ENCODE assay signal across 7 mouse cellular contexts in genomic region chr11:65161881-65162766, GRCm38 (mm10). TPM values are rescaled to one million over a fixed set of nuclear protein-coding genes. Genes with fewer than 3 reads are reported as not detected.
DNase-seq lines count a peak whose midpoint lies in the region; ATAC-seq and TF ChIP-seq lines count a peak whose summit lies in the region.

No protein-coding gene starts in this region.

- H3K27me3 ChIP-seq in E14TG2a.4 (ENCODE audit: insufficient read depth, low read length) = peaks cover 6% of the 10 kb centered on the region; the same call in 1 of the 2 replicates
- H3K27me3 ChIP-seq in forebrain, embryonic 10.5 days (ENCODE audit: poor library complexity, severe bottlenecking) = peaks cover 13% of the 10 kb centered on the region
- no peaks in the 10 kb centered on the region for H3K27me3 ChIP-seq in intestine, embryonic 15.5 days (replicated peaks)
- H3K27me3 ChIP-seq in limb, embryonic 14.5 days (ENCODE audit: control insufficient read depth, insufficient read depth, low read length) = no peaks in the 10 kb centered on the region
- no peaks in the 10 kb centered on the region for H3K27me3 ChIP-seq in midbrain, postnatal 0 days (ENCODE audit: insufficient read depth, low read length)

- peaks cover 30% of the 10 kb centered on the region for H3K4me1 ChIP-seq in E14TG2a.4 (replicated peaks; ENCODE audit: low read depth, low read length)
- peaks cover 15% of the 10 kb centered on the region for H3K4me1 ChIP-seq in forebrain, embryonic 10.5 days
- peaks cover 9% of the 10 kb centered on the region for H3K4me1 ChIP-seq in intestine, embryonic 15.5 days (replicated peaks)
- no peaks in the 10 kb centered on the region; the same call in 1 of the 2 replicates for H3K4me1 ChIP-seq in limb, embryonic 14.5 days (ENCODE audit: control insufficient read depth, insufficient read depth, low read length)
- H3K4me1 ChIP-seq in midbrain, postnatal 0 days (ENCODE audit: insufficient read depth, low read length) = peaks cover 14% of the 10 kb centered on the region; the same call in 1 of the 2 replicates

- H3K36me3 ChIP-seq in E14TG2a.4 (ENCODE audit: insufficient read depth, low read length) = no peaks in the 10 kb centered on the region
- no peaks in the 10 kb centered on the region for H3K36me3 ChIP-seq in forebrain, embryonic 10.5 days (replicated peaks)
- H3K36me3 ChIP-seq in intestine, embryonic 15.5 days = no peaks in the 10 kb centered on the region
- no peaks in the 10 kb centered on the region for H3K36me3 ChIP-seq in limb, embryonic 14.5 days (ENCODE audit: control insufficient read depth, insufficient read depth, low read length)
- no peaks in the 10 kb centered on the region for H3K36me3 ChIP-seq in midbrain, postnatal 0 days (ENCODE audit: insufficient read depth, low read length)

- no peaks in the 10 kb centered on the region for H3K9me3 ChIP-seq in E14TG2a.4 (ENCODE audit: low read length)
- H3K9me3 ChIP-seq in forebrain, embryonic 10.5 days = peaks cover 4% of the 10 kb centered on the region; the same call in 1 of the 2 replicates
- H3K9me3 ChIP-seq in intestine, embryonic 15.5 days = no peaks in the 10 kb centered on the region
- H3K9me3 ChIP-seq in limb, embryonic 14.5 days (ENCODE audit: control insufficient read depth, low read length) = no peaks in the 10 kb centered on the region
- no peaks in the 10 kb centered on the region for H3K9me3 ChIP-seq in midbrain, postnatal 0 days (ENCODE audit: low read length)

- under 1% methylated on average over 49 of the region's 49 CpGs for WGBS in forebrain, embryonic 10.5 days
- WGBS in intestine, embryonic 15.5 days = 3% methylated on average over 49 of the region's 49 CpGs
- 3% methylated on average over 16 of the region's 49 CpGs for WGBS in limb, embryonic 14.5 days
- 1% methylated on average over 38 of the region's 49 CpGs for WGBS in midbrain, postnatal 0 days

- DNase-seq in Muller cell, postnatal 12 days (ENCODE audit: inconsistent ontology term) = peak; percentile 3
- peak; percentile 15 for DNase-seq in forebrain, embryonic 10.5 days (ENCODE audit: extremely low spot score, low spot score)
- no peak for DNase-seq in limb, embryonic 14.5 days (ENCODE audit: low spot score)
- peak; percentile 18 for DNase-seq in midbrain, postnatal 0 days (ENCODE audit: low spot score)

- H3K4me2 ChIP-seq in intestine, embryonic 15.5 days (replicated peaks) = peak overlapping the region; percentile 98
- peak overlapping the region; percentile 92 for H3K4me2 ChIP-seq in limb, embryonic 14.5 days (replicated peaks; ENCODE audit: low read depth, low read length, severe bottlenecking)
- peak overlapping the region; percentile 83 for H3K4me2 ChIP-seq in midbrain, postnatal 0 days (ENCODE audit: low read depth, low read length, poor library complexity, severe bottlenecking)

- no peak for TF ChIP-seq CTCF in E14TG2a.4 (conservative IDR thresholded peaks at IDR 0.05; ENCODE audit: low read length)
- no peak for TF ChIP-seq CTCF in midbrain, postnatal 0 days (IDR thresholded peaks at IDR 0.05)

- peak overlapping the region; percentile 85 for H3K9ac ChIP-seq in intestine, embryonic 15.5 days
- H3K9ac ChIP-seq in limb, embryonic 14.5 days (ENCODE audit: low read depth, low read length, severe bottlenecking) = peak overlapping the region; percentile 80
- H3K9ac ChIP-seq in midbrain, postnatal 0 days (replicated peaks; ENCODE audit: low read length, poor library complexity, severe bottlenecking) = peak overlapping the region; percentile 87

- peak overlapping the region; percentile 97 for H3K4me3 ChIP-seq in E14TG2a.4 (replicated peaks; ENCODE audit: low read length)
- peak overlapping the region; percentile 88 for H3K4me3 ChIP-seq in forebrain, embryonic 10.5 days
- peak overlapping the region; percentile 87 for H3K4me3 ChIP-seq in intestine, embryonic 15.5 days (replicated peaks)
- H3K4me3 ChIP-seq in limb, embryonic 14.5 days (replicated peaks; ENCODE audit: low read length) = peak overlapping the region; percentile 79
- peak overlapping the region; percentile 91 for H3K4me3 ChIP-seq in midbrain, postnatal 0 days (ENCODE audit: low read depth, low read length)

- TF ChIP-seq POLR2A in limb, embryonic 14.5 days (IDR thresholded peaks at IDR 0.05; ENCODE audit: borderline replicate concordance, extremely low read depth, insufficient read depth, insufficient read length) = no peak

- ATAC-seq in intestine, embryonic 15.5 days = peak; percentile 81
- peak; percentile 72 for ATAC-seq in limb, embryonic 14.5 days (ENCODE audit: low FRiP score, low read depth)
- ATAC-seq in midbrain, postnatal 0 days (ENCODE audit: low FRiP score) = peak; percentile 64
- ATAC-seq in megakaryocyte progenitor cell, adult 5-6 weeks (replicated peaks; ENCODE audit: poor library complexity) = no peak

- peak overlapping the region; percentile 88 for H3K27ac ChIP-seq in forebrain, embryonic 10.5 days
- H3K27ac ChIP-seq in intestine, embryonic 15.5 days = no peak overlapping the region
- no peak overlapping the region for H3K27ac ChIP-seq in limb, embryonic 14.5 days (replicated peaks; ENCODE audit: low read depth, low read length)
- H3K27ac ChIP-seq in midbrain, postnatal 0 days (ENCODE audit: low read depth, low read length) = peak overlapping the region; percentile 77

RNA-seq across cellular contexts. Expression of gene Arhgap44, which starts 0.6 kb away (rescaled TPM):
- 3.4 and 3.9 TPM in 2 replicates for polyA plus RNA-seq in forebrain, embryonic 10.5 days (2016; fragmentation: Nextera tagmentation; extraction: Ambion mirVana)
- polyA plus RNA-seq in intestine, embryonic 15.5 days (2015; fragmentation: Nextera tagmentation; extraction: Ambion mirVana) = 4.9 and 5.1 TPM in 2 replicates
- 5.0 and 6.7 TPM in 2 replicates for polyA plus RNA-seq in limb, embryonic 14.5 days (2012; rRNA removed)
- polyA plus RNA-seq in limb, embryonic 14.5 days (2014; fragmentation: Nextera tagmentation; extraction: Ambion mirVana) = 6.2 and 7.0 TPM in 2 replicates
- total RNA-seq in midbrain, postnatal 0 days (2014; rRNA removed) = 36.2 and 39.4 TPM in 2 replicates
- polyA plus RNA-seq in midbrain, postnatal 0 days (2015; fragmentation: Nextera tagmentation; extraction: Ambion mirVana) = 20.8 and 21.2 TPM in 2 replicates
- total RNA-seq in megakaryocyte progenitor cell, adult 5-6 weeks (2015) = not detected in 2 replicates
- not detected in 2 replicates for total RNA-seq in megakaryocyte progenitor cell, adult 5-6 weeks (2017)

RNA-seq across cellular contexts. Expression of gene 1700086D15Rik, which starts 2.4 kb away (rescaled TPM):
- polyA plus RNA-seq in forebrain, embryonic 10.5 days (2016; fragmentation: Nextera tagmentation; extraction: Ambion mirVana) = not detected in 2 replicates
- not detected in 2 replicates for polyA plus RNA-seq in intestine, embryonic 15.5 days (2015; fragmentation: Nextera tagmentation; extraction: Ambion mirVana)
- 0.12 and 0.16 TPM in 2 replicates for polyA plus RNA-seq in limb, embryonic 14.5 days (2012; rRNA removed)
- not detected in 2 replicates for polyA plus RNA-seq in limb, embryonic 14.5 days (2014; fragmentation: Nextera tagmentation; extraction: Ambion mirVana)
- total RNA-seq in midbrain, postnatal 0 days (2014; rRNA removed) = 4.3 TPM in 1 of 2 replicates, not detected in the other
- 0.52 and 0.56 TPM in 2 replicates for polyA plus RNA-seq in midbrain, postnatal 0 days (2015; fragmentation: Nextera tagmentation; extraction: Ambion mirVana)
- total RNA-seq in megakaryocyte progenitor cell, adult 5-6 weeks (2015) = not detected in 2 replicates
- not detected in 2 replicates for total RNA-seq in megakaryocyte progenitor cell, adult 5-6 weeks (2017)

Comparison
In these comparisons a context has a peak if more than half of its experiments do, and no peak if none do; other contexts are left out.
1. H3K27ac ChIP-seq: peak in forebrain, embryonic 10.5 days (single experiment) and midbrain, postnatal 0 days (single experiment); none in intestine, embryonic 15.5 days (single experiment) and limb, embryonic 14.5 days (single experiment).
2. Peak in every context shown above with its lines, with median percentiles within 50 percentile points of each other: H3K4me3 ChIP-seq, H3K4me2 ChIP-seq and H3K9ac ChIP-seq.